Mouse (Mus musculus) gastrocnemius, postnatal 25 days (tissue): ENCODE results near the gene Mob3b. TPM values are rescaled to one million over a fixed set of nuclear protein-coding genes. Genes with fewer than 3 reads are reported as not detected.

ENCODE experiments used
- DNase-seq: peaks from one replicate; pipeline ENCODE4 v3.0.0; 2022
- total RNA-seq, 2 experiments: library from RNA; stranded (reverse); gene quantifications; 1 replicate in 1 of 2; 2 replicates in 1 of 2; pipeline ENCODE4 v1.2.3; 2021

Gene Mob3b
- total RNA-seq, 2 experiments from 2014 or later: 0.96 to 1.4 TPM

DNA sequence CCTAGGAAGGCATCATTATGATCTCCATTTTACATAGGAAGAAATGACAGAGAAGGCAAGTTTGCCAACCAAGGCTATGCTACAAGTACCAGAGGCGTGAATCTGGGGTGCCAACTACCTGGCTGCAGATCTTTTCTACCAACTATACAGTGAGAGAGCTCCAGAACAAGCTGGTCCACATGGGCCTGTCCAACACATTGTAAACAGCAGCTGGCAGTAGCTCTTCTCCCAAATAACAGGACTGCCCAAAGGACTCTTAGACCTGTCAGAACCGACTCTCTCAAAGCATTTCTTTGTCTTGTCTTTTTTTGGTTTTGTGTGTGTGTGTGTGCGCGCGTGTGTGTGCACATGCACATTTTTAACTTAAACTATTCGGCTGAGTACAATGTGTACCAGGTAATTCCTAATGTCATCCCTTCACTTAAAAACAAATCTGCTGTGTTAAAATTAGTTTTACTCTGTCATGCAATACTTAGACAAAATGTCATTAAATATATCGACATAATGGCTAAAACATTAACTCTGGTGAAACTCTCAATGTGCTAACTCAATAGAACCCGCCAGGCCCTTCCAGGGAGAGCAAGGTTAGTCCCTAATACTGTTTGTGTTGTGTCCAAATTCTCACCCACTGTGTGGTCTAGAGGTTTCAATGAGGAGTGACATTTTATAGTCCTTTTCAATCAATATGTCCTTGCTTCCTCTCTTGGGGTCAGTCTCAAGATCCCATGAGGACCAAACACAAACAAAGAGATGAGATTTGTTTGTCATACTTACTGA is 153.5 kb downstream of the Mob3b start:
- no peak for DNase-seq

DNA sequence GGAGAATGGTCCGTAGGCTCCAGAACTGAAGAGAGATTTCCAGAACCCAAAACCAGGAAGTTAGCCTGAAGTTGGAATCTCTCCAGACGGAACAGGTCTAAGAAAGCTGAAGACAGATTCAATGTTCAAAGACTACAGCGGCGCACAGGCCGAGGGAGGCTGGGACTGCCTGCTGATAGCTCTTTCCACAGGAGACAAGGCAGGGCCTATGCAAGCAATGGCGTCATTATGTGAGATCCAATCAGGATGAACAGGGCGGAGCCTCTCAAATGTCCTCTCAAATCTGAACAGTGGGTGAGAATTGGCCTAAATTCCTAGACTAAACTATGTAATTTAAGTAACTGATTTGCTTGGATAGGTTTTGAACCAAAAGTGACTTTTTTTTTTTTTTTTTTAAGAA is 160.7 kb downstream of the Mob3b start:
- no peak for DNase-seq

DNA sequence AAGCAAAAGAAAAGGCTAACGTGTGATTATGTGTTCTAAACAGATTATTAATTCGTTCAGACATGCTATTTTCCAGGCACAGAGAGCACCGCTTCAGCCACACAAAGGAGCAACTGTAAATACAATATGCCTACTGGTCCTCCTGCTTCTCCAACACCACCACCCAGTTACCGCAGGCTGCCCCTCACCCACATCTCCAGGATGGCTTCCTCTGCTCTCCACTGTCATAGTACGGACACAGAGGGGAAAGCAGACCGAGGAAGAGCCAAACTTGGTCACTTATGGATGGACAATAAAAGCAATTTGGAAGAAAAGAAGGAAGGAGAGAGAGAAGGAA is 163.7 kb downstream of the Mob3b start:
- DNase-seq: no peak

DNA sequence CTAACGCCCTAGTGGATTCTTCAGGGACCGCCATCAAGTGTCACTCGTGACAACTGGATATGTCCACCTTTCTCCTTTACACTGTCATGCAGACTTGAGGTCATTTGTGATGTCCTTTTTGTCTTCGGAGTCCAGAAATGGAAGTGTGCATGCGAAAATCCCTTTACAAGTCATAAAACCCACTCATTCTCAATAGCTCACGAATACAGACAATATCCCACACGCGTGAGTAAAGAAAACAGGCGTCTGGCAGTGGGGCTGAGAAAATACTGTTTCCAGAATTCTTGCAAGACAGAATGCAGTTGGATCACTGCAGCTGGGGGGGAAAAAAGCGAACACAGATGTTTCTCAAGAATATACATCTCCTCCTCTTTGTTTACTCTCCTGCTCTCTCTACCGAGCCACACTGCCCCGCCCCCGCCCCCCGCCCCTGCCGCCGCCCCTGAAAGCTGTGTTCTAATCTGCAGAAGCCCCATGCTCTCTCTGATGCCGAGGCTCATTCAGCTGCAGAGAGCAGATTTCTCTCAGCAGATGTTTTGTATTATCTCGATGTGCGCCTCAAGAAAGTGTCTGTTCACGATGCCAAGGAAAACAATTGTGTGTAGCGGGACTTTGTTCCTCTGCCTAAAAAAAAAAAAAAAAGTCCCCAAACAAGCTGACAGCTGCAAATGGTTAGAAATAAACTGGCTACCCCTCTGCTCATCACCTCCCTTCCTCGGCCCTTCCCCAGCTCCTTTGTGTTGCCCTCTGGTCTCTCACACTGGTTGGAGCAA is 164.2 kb downstream of the Mob3b start:
- DNase-seq: no peak

DNA sequence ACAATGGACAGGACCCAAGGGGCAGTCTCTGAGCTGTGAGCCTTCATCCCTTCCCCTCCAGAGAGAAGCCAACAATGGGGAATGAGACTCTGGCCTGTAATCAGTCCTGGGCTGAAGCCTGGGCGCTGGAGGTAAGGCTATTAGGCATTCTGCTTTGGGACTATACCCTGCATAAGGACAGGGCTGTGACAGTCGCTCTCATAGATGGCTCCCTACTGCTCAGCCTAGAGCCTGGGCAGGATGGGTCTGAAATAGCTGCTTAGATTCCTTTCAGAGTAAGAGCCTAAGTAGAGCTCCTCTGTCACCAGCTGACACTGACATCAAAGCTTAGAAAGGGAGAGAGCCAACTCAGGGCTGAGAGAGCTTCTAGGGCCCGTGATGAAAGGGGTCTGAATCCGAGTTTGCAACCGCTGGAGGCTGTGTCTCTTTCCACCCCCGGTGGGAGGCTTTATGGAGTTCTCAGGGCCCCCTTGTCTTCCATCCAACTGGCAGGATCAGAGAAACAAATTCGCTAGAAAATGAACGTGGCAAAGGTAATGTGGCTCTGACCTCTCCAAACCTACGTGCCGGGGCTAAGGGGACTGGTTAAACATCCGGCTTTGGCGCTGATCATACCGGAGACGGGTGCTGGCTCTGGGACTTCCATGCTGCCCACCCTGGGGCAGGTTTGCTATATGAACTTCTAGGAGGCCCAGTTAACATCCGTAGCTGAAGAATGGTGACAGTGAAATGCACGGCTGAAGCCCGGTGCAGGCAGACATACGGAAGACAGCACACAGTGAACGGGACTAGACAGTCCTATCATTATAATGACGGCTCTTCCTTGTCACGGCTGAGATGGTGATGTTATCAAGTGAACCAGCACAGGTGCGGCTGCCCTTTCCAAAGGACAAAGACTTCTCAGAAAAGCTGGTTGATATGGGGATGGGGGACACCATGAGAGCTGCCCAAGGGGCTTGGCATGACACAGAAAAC is 165.1 kb downstream of the Mob3b start:
- no peak for DNase-seq

DNA sequence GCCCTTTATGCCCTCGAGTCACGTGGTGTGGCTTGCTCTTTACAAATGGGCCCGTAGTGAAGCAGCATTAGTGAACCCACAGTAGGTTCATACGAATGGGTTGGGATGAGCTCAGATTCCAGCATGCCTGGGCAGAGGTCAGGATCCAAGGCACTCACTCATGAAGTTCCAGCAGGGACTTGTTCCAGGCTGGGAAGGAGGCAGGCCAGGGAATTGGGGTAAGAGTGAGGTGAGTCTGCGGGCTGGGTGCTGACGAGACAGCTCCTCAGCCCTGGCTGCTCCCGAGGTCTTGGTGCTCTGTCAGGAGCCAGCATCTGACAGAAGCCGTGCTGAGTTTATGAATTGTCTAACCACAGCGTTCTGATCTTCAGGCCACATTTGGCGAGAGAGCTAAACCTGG is 166.2 kb downstream of the Mob3b start:
- no peak for DNase-seq

DNA sequence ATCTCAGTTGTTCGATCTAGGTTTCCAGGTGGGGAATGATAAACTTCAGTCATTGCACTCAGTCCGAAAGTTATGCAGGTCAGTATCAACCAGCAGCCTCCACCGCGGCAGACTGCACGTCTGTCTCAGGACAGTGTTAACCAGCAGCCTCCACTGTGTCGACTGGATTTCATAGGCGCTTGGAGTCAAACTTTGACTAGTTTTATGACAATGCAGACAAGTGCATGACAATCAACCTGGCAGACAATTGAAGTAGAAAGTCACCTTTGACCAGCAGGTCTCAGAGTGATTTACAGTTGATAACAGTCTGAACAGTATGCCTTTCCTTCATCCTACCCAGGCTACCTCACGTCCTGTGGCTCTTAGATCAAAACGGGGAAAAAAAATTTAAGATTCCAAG is 166.6 kb downstream of the Mob3b start:
- DNase-seq: no peak

DNA sequence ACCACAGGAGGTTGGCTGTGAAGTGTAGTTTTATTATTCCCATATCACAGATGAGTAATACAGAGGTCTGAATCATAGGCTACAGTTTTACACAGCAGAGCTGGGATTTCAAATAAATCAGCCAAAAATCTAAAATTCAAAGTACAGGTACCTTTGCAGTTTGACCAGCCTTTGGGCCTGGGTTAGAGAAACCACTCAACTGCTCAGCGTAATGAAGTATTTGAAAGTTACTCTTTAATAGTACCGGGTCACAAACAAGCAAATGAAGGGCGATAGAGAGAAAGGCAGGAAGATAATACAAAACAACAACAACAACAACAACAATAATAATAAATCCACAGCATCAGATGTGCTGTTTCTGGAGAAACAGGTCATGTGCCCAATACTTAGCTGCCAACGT is 169.7 kb downstream of the Mob3b start:
- no peak for DNase-seq

DNA sequence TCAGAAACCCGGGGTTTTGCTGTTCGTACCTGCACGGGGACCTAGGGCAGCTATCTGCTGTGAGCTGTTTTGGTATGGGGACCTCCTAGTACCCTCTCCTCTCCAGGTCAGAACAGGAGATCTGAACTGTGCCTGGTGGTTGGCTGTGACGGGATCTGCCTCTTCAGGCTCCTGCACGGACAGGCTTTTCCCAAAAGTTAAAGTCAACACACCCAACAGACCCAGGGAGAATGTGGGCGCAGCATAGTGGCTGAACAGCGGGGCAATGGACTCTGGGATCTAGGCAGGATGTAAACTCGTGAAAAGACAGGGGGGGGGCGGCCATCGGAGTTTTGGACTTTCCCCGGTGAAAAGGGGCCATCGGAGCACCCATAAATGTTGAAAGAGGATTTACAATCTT is 170.2 kb downstream of the Mob3b start:
- DNase-seq: no peak

DNA sequence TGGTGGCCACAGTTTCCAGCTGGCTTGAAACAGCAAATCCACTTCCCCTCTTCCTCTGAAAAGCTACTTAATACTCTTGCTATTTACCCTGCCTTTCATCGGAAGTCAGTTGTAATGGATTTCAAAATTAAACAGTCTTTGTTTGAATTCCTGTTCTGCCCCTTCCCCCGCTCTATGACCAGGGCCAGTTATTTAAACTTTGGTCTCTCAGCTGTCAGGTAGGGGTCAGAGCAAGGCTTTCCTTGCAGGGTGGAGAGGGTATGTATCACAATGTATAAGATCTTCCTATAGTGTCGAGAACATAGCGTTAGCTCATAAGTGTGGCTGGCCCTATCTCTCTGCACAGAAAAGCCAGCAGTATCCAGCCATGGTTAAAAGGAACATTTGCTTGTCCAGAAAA is 170.6 kb downstream of the Mob3b start:
- no peak for DNase-seq

DNA sequence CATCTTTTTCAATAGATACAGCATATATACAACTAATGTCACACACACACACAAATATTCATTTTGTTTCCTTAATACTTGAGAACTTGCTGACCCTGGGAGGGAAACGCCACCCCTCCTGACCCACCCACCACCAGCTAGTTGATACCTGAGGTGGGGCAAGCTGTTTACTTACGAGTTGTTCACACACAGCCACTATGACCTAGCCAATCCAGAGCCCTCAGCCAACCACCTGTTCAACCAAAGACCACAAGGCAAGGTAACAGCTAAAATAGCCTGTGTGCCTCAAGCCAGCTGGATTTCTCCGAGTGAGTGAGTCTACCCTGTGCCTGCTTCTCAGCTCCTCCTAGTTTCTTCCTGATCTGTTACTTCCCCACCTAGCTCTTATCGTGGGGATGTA is 172.9 kb downstream of the Mob3b start:
- DNase-seq: no peak

DNA sequence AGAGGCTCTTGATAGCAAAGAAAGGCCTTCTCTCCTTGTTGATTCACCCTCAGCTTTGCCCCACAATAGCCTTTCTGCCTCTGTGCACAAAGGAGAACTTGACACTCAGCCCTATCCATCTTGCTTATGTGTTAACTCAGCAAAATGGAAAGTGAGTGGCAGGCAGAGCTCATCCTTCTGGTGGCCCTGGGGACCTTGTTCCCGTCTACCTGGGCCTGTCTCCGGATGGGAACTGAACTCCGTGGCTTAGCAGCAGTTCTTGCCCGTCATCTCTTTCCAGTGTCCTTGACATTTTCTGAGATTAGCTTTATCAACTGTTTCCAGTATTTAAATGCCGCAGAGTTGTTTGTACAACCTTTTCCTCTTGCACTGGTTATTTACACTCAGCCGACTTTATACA is 173.8 kb downstream of the Mob3b start:
- DNase-seq: no peak

DNA sequence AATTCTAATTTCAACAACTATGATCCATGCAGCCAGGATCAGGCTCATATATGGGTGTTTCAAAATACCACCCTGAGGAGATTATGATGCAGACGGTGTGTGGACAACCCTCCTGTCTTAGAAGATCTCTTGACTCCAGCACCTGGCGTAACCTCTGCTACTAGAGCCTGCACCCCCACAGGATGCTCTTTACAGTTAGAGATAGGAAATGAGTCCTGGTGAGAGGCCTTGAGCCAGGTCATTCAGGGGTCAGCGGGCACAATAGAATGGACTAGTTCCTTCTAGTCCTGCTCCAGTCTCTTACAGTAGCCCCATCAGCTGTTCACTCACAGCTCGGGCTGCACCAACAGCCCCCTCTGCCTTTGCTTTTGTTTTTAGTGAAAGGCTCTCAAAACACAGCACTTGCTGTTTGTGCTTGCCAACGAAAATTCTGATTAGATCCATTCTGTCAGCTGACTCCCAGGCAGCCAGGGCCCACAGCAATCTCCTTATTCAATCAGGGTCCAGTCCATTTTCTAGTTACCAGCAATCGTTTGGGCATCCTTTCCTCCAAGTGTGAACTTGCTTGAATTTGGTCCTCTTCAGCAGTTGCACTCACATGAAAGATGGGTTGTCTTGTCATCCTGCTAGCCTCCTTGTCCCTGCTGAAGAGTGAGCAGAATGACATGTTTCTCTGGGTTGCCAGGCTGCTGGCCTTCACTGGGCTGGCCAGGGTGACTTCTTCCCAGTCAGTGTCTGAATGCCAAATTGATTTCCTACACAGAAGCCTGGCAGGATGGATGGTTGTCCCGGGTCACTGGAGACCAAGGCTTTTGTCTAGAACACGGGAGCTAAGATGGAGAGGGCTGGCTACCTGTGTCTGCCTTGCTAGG is 175.7 kb downstream of the Mob3b start:
- DNase-seq: no peak

DNA sequence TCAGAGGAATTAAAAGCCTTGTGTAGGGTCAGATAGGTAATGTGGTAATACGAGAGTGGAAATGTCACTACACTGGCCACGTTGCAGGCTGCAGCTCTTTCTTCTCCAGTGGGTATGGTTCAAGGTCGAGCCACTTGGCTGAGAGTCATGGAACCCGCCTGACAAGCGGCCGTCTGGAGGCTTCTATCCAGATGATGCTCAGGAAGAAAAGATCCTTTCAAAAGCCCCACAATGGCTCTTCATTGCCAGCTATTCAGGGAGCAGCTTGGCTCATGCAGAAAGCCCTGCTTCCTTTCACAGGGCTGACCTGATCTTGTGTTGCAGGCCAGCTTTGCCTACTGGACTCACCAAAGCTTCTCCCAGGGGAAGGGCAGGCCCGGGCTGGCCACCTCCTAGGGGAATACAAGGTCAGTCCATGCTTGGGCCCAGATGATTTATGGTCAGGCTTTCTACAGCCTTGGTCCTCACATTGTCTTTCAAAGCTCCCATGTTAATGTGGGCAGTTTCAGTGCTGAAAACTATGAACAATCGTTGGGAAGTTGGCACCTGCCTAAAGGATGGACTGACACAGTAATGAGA is 176.7 kb downstream of the Mob3b start:
- DNase-seq: no peak

DNA sequence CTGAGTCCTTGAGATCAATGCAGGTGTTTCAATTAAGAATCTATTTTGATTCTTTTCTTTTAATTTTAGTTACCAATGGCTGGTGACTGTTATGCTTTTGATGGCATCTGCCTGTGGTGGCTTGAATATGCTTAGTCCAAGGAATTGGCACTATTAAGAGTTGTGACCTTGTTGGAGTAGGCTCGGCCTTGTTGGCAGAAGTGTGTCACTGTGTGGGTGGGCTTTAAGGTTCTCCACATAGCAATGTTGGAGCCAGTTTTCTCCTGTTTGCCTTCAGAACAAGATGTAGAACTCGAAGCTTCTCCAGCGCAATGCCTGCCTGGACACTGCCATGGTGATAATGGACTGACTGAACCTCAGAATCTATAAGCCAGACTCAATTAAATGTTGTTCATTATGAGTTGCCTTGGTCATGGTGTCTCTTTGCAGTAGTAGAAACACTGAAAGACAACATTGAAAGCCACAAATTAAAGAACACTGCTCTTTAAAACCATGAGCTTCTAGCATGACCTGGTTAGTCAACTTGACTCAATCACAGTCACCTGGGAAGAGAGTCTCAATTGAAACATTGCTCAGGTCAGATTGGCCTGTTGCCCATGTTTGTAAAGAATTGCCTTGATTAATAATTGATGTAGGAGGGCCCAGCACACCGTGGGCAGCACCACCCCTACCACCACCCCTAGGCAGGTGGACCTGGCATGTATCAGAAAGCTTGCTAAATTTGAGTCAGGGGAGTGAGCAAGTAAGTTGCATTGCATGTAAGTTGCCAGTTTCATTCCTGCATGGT is 180.2 kb downstream of the Mob3b start:
- no peak for DNase-seq

DNA sequence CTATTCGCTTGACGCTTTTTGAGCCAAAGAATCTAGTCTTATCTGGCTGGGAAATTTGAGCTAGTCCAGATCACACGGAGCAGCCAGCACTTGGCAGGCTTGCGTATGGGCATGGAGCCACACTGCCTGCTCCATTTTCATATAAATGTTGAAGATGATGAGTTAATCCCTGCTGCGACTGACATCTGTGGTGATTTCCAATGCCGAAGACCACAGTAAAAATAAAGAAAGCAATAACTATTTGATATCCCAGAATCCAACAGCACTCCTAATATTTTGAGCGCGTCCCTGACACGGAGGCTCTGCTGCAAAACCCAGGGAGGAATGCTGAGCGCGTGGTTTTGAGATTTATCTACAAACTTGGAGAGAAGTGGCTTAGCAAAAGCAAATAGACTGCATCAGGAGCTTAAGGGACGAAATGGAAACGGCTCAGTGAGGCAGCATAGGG is 180.9 kb downstream of the Mob3b start:
- no peak for DNase-seq

DNA sequence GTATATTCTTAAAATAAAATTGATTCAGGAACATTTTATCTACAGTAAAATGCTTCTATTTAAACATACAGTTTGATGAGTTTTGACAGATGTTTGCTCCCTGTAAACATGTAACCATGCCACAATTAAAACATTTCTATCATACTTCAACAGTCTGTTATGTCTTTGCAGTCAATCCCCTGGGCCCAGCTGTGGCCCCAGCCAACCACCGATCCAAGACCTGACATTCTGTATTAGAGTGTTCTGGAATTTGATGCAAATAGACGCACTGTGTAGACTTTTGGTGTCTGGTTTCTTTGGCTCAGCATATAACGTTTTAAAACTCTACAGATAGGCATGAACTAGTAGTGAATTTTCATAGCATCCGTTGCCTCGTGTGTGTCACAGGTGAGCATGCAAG is 182.5 kb downstream of the Mob3b start:
- no peak for DNase-seq

DNA sequence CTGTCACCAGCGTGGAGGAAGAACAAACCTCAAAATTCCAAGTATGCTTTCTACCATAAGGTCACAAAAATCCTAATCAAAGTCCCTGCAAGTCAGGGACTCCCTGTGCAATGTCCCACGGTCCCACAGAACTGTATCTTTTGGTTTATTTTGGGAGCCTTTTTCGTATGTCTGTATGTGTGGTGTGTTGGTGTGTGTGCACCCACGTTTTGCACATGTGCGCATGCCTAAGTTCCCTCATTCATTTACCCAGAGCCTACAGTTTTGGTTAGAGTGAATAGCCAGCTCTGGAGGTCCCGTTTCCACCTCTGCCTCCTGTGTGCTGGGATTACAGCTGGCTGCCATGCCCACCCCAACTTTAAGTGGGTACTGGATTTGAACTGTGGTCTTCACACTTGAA is 189.7 kb downstream of the Mob3b start:
- DNase-seq: no peak

DNA sequence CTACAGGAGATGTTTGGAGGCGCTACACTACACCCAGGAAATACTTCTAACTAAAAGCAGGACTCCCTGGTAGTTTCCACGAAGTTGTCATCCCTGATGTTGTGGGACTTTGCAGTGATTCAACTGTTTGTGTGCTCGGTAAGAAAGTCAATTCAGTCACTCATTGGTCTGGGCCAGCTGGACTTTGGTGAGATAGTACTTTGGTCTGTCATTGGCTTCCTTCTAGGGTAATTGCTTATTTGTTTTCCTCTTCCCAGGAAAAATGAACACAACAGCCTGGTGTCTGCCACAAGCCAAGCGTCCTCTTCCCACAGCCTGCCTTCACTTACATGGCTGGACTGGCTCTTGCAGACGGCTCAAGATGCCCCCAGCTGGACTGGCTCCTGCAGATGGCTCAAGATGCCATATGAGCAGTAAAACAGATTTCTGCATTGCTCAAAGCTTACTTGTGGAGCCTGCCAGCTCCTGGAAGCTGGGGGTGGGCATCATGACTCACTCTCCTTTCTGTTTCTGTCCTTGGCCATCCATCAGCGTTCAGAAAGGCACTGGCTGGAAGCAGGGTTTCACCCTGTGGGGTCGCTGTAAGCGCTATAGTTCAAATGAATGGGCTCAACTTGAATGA is 190.8 kb downstream of the Mob3b start:
- no peak for DNase-seq

DNA sequence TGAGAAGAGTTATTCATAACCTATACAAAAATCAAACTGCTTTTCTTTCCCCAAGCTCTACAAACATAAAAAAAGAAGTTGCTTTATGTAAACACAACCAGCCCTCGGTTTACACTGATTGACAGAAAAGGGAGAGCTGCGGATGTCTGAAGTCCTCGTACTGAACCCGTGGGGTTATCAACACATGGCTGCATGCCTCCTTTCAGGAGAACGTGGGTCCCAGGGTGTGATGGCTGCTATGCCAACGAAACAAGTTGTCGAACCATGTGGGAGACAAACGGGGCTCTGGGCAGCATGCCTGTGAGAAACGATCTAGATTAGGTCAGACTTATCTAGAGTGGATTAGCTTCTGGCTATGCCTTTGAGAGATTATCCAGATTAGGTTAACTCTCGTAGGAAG is 192.4 kb downstream of the Mob3b start:
- no peak for DNase-seq
